Mouse (Mus musculus) ES-Bruce4 (cell line): ENCODE data around the gene Entpd5. TPM values are rescaled to one million over a fixed set of nuclear protein-coding genes. Genes with fewer than 3 reads are reported as not detected.

Source experiments
- H3K27ac ChIP-seq: 2 replicates; pipeline ENCODE4 v1.5.1; 2012; ENCODE audit warnings: low read length, inconsistent platforms; ENCODE audit not compliant: insufficient read depth
- H3K27me3 ChIP-seq: 2 replicates; pipeline ENCODE4 v1.6.1; 2012; ENCODE audit warnings: mild to moderate bottlenecking, low read length, inconsistent platforms; ENCODE audit not compliant: control insufficient read depth, poor library complexity, insufficient read depth, severe bottlenecking
- H3K36me3 ChIP-seq: 2 replicates; pipeline ENCODE4 v1.6.1; 2012; ENCODE audit warnings: inconsistent platforms, mild to moderate bottlenecking, low read length, moderate library complexity; ENCODE audit not compliant: control insufficient read depth, poor library complexity, insufficient read depth, severe bottlenecking
- H3K4me1 ChIP-seq: one replicate; pipeline ENCODE4 v1.8.1; 2011; ENCODE audit warnings: low read length; ENCODE audit not compliant: control insufficient read depth, insufficient read depth
- H3K4me3 ChIP-seq: 2 replicates; pipeline ENCODE4 v1.5.1; 2011; ENCODE audit warnings: low read depth, mild to moderate bottlenecking, low read length
- H3K9ac ChIP-seq: 2 replicates; pipeline ENCODE4 v1.6.1; 2012; ENCODE audit warnings: low read depth, mild to moderate bottlenecking, inconsistent platforms; ENCODE audit not compliant: poor library complexity, severe bottlenecking
- H3K9me3 ChIP-seq: replicated peaks from 2 replicates; pipeline ENCODE4 v1.6.1; 2012; ENCODE audit warnings: mild to moderate bottlenecking, low read length, inconsistent platforms; ENCODE audit not compliant: control insufficient read depth, poor library complexity, insufficient read depth, severe bottlenecking
- CTCF ChIP-seq: IDR thresholded peaks from one replicate; pipeline ENCODE4 v1.8.1; 2011; ENCODE audit warnings: low read depth, low read length
- EP300 ChIP-seq: IDR thresholded peaks from 2 replicates; pipeline ENCODE4 v1.6.1; 2011; ENCODE audit warnings: low read depth, low read length; ENCODE audit not compliant: insufficient read depth
- POLR2A ChIP-seq: IDR thresholded peaks from one replicate; pipeline ENCODE4 v1.8.1; 2011; ENCODE audit warnings: low read length; ENCODE audit not compliant: insufficient read depth
- polyA plus RNA-seq: library from polyadenylated mRNA; stranded (reverse); fragments of >200 nt; gene quantifications from 2 replicates; pipeline ENCODE4 v1.2.4, GENCODE M21; 2011; ENCODE audit warnings: low read depth; ENCODE audit not compliant: missing spikeins, insufficient read depth, insufficient read length

The Entpd5 gene
- polyA plus RNA-seq, 1 experiment = 8.0 TPM

GRCm38 (mm10) chr12:84449887-84450286, 41.1 kb upstream of the Entpd5 start:
- H3K27me3 ChIP-seq = no peaks in the 10 kb centered on the region
- H3K36me3 ChIP-seq = no peaks in the 10 kb centered on the region
- no peak for TF ChIP-seq POLR2A
- TF ChIP-seq EP300 = no peak
- TF ChIP-seq CTCF = no peak
- H3K9ac ChIP-seq = peak overlapping the region; percentile 26
- H3K4me3 ChIP-seq = no peak overlapping the region
- H3K9me3 ChIP-seq = no peaks in the 10 kb centered on the region
- no peaks in the 10 kb centered on the region for H3K4me1 ChIP-seq
- H3K27ac ChIP-seq = no peak overlapping the region

GRCm38 (mm10) chr12:84448181-84448580, 39.4 kb upstream of the Entpd5 start:
- H3K9ac ChIP-seq = no peak overlapping the region
- no peaks in the 10 kb centered on the region for H3K4me1 ChIP-seq
- TF ChIP-seq EP300 (no peak), POLR2A (no peak), CTCF (no peak)
- no peaks in the 10 kb centered on the region for H3K9me3 ChIP-seq
- no peak overlapping the region for H3K27ac ChIP-seq
- H3K27me3 ChIP-seq = no peaks in the 10 kb centered on the region
- no peak overlapping the region for H3K4me3 ChIP-seq
- no peaks in the 10 kb centered on the region for H3K36me3 ChIP-seq

GRCm38 (mm10) chr12:84447386-84447785, 38.6 kb upstream of the Entpd5 start:
- no peaks in the 10 kb centered on the region for H3K36me3 ChIP-seq
- no peak for TF ChIP-seq EP300
- H3K4me3 ChIP-seq = no peak overlapping the region
- no peaks in the 10 kb centered on the region for H3K27me3 ChIP-seq
- H3K9me3 ChIP-seq = no peaks in the 10 kb centered on the region
- no peaks in the 10 kb centered on the region for H3K4me1 ChIP-seq
- H3K27ac ChIP-seq = no peak overlapping the region
- no peak overlapping the region for H3K9ac ChIP-seq

GRCm38 (mm10) chr12:84442526-84442925, 33.7 kb upstream of the Entpd5 start:
- TF ChIP-seq CTCF (no peak), POLR2A (no peak), EP300 (no peak)
- no peaks in the 10 kb centered on the region for H3K27me3 ChIP-seq
- H3K9me3 ChIP-seq = no peaks in the 10 kb centered on the region
- H3K9ac ChIP-seq = no peak overlapping the region
- H3K36me3 ChIP-seq = no peaks in the 10 kb centered on the region
- H3K27ac ChIP-seq = no peak overlapping the region
- no peaks in the 10 kb centered on the region for H3K4me1 ChIP-seq
- H3K4me3 ChIP-seq = no peak overlapping the region

GRCm38 (mm10) chr12:84438697-84439096, 29.9 kb upstream of the Entpd5 start:
- Histone ChIP-seq H3K9ac (no peak overlapping the region), H3K9me3 (no peaks in the 10 kb centered on the region), H3K27ac (no peak overlapping the region), H3K27me3 (no peaks in the 10 kb centered on the region), H3K4me3 (no peak overlapping the region), H3K4me1 (no peaks in the 10 kb centered on the region), H3K36me3 (no peaks in the 10 kb centered on the region)
- TF ChIP-seq EP300 (no peak), CTCF (no peak), POLR2A (no peak)

GRCm38 (mm10) chr12:84429825-84430224, 21.0 kb upstream of the Entpd5 start:
- Histone ChIP-seq H3K4me1 (no peaks in the 10 kb centered on the region), H3K27me3 (no peaks in the 10 kb centered on the region), H3K27ac (no peak overlapping the region), H3K36me3 (no peaks in the 10 kb centered on the region), H3K9ac (no peak overlapping the region), H3K4me3 (no peak overlapping the region), H3K9me3 (no peaks in the 10 kb centered on the region)
- TF ChIP-seq CTCF = no peak
- no peak for TF ChIP-seq EP300
- TF ChIP-seq POLR2A = no peak

GRCm38 (mm10) chr12:84423990-84424389, 15.2 kb upstream of the Entpd5 start:
- H3K9ac ChIP-seq = no peak overlapping the region
- no peak overlapping the region for H3K4me3 ChIP-seq
- no peaks in the 10 kb centered on the region for H3K27me3 ChIP-seq
- no peak for TF ChIP-seq EP300
- no peak for TF ChIP-seq CTCF
- H3K4me1 ChIP-seq = no peaks in the 10 kb centered on the region
- no peaks in the 10 kb centered on the region; the same call in 1 of the 2 replicates for H3K36me3 ChIP-seq
- H3K9me3 ChIP-seq = no peaks in the 10 kb centered on the region
- H3K27ac ChIP-seq = no peak overlapping the region
